Mouse (Mus musculus) neural tube, embryonic 12.5 days (tissue): ENCODE measurements around the gene Lrp11. TPM values are rescaled to one million over a fixed set of nuclear protein-coding genes. Genes with fewer than 3 reads are reported as not detected.

Experiments
- ATAC-seq: fragments of 200-750 bp; cut with Nextera tagmentation; 2 replicates; pipeline ENCODE4 v1.8.0; 2017; ENCODE audit warnings: low read depth, mild to moderate bottlenecking, moderate TSS enrichment, moderate library complexity; ENCODE audit not compliant: low FRiP score
- H3K27ac ChIP-seq: fragments of 300-500 bp; sonication (generic); 2 replicates; pipeline ENCODE4 v1.5.1; 2016
- H3K27me3 ChIP-seq: fragments of 300-500 bp; sonication (generic); replicated peaks from 2 replicates; pipeline ENCODE4 v1.6.1; 2016; ENCODE audit warnings: mild to moderate bottlenecking
- H3K36me3 ChIP-seq: fragments of 300-500 bp; sonication (generic); 2 replicates; pipeline ENCODE4 v1.6.1; 2016; ENCODE audit warnings: mild to moderate bottlenecking
- H3K4me1 ChIP-seq: fragments of 300-500 bp; sonication (generic); 2 replicates; pipeline ENCODE4 v1.6.1; 2016
- H3K4me2 ChIP-seq: fragments of 300-500 bp; sonication (generic); replicated peaks from 2 replicates; pipeline ENCODE4 v1.6.1; 2016; ENCODE audit warnings: mild to moderate bottlenecking
- H3K4me3 ChIP-seq: fragments of 300-500 bp; sonication (generic); 2 replicates; pipeline ENCODE4 v1.5.1; 2016
- H3K9ac ChIP-seq: fragments of 300-500 bp; sonication (generic); 2 replicates; pipeline ENCODE4 v1.6.1; 2016; ENCODE audit warnings: mild to moderate bottlenecking
- H3K9me3 ChIP-seq: fragments of 300-500 bp; sonication (generic); 2 replicates; pipeline ENCODE4 v1.6.1; 2016; ENCODE audit warnings: mild to moderate bottlenecking
- WGBS: fragments of 180-500 bp; shearing (Covaris S2); methylation state at CpG from one replicate; pipeline ENCODE4 v1.1.7; 2016; 5-methylcytosine and 5-hydroxymethylcytosine counted together
- polyA plus RNA-seq: library from polyadenylated mRNA; unstranded; fragments of >200 nt; fragmentation: Nextera tagmentation; extraction: Ambion mirVana; gene quantifications from 2 replicates; pipeline ENCODE4 v1.2.1, GENCODE M21; 2016

Gene Lrp11
- polyA plus RNA-seq, 1 experiment from 2014 or later, result 27.1 TPM

DNA sequence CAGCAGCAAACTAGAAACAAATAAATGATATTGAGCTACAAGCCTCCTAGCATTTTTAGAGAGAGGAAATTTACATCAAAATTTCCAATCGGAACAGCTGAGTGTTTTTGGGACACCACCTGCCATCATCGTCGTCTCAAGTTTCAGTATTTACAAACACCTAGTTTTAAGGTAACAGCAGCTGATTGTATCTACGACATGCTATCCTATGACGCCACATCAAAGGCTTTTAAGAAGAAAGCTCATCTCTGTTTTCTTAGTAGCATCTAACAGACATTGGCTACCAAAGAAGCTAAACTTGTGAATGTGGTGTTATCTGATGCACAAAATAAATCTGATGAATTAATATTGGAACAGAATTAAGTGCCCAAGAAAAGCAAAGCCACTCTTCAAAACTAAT, 40.7 kb downstream of the Lrp11 start:
- Histone ChIP-seq H3K9ac (no peak overlapping the region), H3K27ac (no peak overlapping the region), H3K27me3 (no peaks in the 10 kb centered on the region), H3K36me3 (peaks cover 34% of the 10 kb centered on the region), H3K4me2 (no peak overlapping the region), H3K4me3 (no peak overlapping the region), H3K4me1 (no peaks in the 10 kb centered on the region), H3K9me3 (no peaks in the 10 kb centered on the region)
- WGBS, result 92% methylated on average over 5 of the region's 5 CpGs
- no peak for ATAC-seq

DNA sequence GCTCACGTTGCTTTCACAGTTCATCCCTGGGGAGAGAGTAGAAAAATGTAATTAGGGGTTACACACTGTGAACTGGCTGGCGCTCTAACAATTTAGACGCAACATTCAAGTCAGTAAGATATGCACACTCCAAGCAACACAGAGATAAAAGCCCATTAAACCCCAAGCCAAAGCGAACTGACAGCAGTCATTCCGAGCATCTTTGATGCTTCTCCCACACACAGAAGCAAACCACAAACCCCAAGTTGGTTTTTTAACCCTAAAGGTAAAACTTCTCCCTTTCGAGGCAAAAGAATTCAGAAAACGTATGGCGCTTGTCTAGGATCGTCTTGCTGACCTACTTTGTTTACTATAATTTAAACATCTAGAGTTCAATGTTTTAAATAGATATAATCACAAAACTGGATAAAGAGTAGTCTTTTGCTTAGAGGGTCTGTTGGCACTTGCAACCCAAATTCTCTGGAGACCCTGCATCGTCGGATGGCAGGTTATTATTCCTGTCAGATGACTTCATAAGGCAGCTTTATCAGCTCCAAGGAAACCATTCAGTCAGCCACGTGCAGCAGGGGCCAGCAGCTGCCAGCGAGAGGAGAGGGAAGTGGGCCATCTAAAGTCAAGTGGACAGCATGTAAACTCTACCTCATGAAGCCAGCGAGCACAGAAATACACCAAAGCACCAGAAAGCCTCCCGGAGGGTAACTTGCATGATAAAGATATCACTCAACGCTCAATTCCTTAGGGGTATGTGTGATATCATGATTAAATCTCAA, 41.5 kb downstream of the Lrp11 start:
- H3K4me3 ChIP-seq, result no peak overlapping the region
- no peaks in the 10 kb centered on the region for H3K27me3 ChIP-seq
- H3K4me1 ChIP-seq, result no peaks in the 10 kb centered on the region
- 86% methylated on average over 16 of the region's 16 CpGs for WGBS
- peaks cover 34% of the 10 kb centered on the region for H3K36me3 ChIP-seq
- ATAC-seq, result no peak
- H3K9ac ChIP-seq, result no peak overlapping the region
- H3K9me3 ChIP-seq, result no peaks in the 10 kb centered on the region
- no peak overlapping the region for H3K27ac ChIP-seq
- no peak overlapping the region for H3K4me2 ChIP-seq

DNA sequence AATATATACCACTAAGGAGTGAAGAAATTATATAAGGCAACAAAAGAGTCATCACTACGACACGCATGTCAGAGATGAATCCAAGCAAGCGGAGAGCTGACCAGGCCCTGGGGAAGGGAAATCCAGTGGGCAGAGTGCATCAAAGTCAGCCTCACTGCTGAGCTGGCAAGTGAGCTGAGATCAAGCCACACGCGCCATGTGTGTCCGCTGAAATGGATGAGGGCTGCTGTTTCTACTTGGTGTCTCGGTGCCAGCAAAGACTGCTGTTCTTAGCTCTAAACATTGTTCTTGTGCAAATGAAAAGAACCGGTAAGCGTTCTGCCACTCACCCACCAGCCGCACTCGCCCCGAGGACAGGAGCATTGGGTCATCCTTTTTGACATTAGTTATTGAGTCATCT, 50.8 kb downstream of the Lrp11 start:
- Histone ChIP-seq H3K36me3 (peaks cover 58% of the 10 kb centered on the region), H3K9me3 (no peaks in the 10 kb centered on the region), H3K4me2 (no peak overlapping the region), H3K9ac (no peak overlapping the region), H3K27ac (no peak overlapping the region), H3K4me1 (no peaks in the 10 kb centered on the region), H3K4me3 (no peak overlapping the region), H3K27me3 (no peaks in the 10 kb centered on the region)
- WGBS, result 96% methylated on average over 12 of the region's 12 CpGs
- ATAC-seq, result no peak

DNA sequence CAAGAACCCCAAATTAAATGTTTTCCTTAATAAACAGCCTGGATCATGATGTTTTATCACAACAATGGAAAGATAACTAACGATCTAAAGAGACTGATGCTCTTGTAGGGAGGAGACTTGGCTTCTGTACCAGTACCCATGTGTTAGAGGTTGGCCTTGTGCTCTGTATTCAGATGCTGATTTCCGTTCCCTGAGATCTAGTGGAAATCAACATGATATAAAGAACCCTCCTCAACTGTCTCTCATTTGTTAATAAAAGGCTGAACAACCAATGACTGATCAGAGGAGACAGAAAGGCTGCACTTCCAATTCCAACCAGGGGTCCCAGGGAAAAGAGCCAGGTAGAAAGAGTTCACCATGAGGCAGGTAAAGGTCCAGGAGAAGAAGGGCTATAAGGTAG, 56.3 kb downstream of the Lrp11 start:
- H3K27ac ChIP-seq, result no peak overlapping the region
- H3K4me1 ChIP-seq, result no peaks in the 10 kb centered on the region
- H3K4me3 ChIP-seq, result no peak overlapping the region
- 92% methylated on average over 2 of the region's 2 CpGs for WGBS
- no peak for ATAC-seq
- H3K9ac ChIP-seq, result no peak overlapping the region
- no peaks in the 10 kb centered on the region for H3K27me3 ChIP-seq
- peaks cover 49% of the 10 kb centered on the region for H3K36me3 ChIP-seq
- no peak overlapping the region for H3K4me2 ChIP-seq
- H3K9me3 ChIP-seq, result no peaks in the 10 kb centered on the region

DNA sequence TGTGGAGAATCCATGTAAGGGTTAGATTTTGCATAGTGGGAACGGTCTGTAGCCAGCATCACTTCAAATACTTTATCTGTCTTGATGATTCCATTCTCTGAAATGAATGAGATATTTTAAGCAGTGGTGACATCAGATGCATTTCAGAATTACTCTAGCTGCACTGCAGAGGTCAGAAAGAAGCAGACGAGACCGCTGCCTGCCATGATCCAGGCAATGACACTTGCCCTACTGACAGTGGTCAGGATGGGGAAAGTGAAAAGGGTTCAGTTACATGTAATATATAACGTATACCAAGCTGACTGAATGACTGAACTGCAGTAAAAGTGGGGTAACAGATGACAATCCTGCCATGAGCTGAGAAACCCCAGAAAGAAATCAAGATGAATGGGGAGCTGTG, 59.5 kb downstream of the Lrp11 start:
- Histone ChIP-seq H3K27me3 (no peaks in the 10 kb centered on the region), H3K4me1 (no peaks in the 10 kb centered on the region), H3K9ac (no peak overlapping the region), H3K4me2 (no peak overlapping the region), H3K36me3 (peaks cover 35% of the 10 kb centered on the region), H3K27ac (no peak overlapping the region), H3K9me3 (no peaks in the 10 kb centered on the region), H3K4me3 (no peak overlapping the region)
- ATAC-seq, result no peak
- 94% methylated on average over 4 of the region's 4 CpGs for WGBS

DNA sequence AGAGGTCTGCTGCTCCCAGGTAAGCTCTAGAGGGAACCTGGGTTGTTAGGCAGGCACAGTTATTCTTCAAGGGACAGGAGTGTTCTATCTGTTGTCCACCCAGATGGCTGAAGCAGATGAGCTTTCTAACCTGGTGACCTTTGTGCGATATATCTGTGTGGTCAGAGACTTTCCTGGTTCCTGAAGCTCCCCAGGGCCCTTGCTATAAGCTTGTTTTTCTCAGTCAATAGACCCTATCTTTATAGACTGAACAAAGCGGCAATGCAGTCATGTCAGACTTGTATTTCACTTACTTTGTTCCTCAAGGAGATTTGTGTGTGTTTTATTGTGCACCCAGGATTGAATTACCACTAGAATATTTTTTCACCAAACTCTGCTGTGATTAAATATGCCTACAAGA, 61.5 kb downstream of the Lrp11 start:
- H3K4me3 ChIP-seq, result no peak overlapping the region
- WGBS, result 89% methylated on average over 2 of the region's 2 CpGs
- ATAC-seq, result no peak
- no peak overlapping the region for H3K9ac ChIP-seq
- no peaks in the 10 kb centered on the region for H3K9me3 ChIP-seq
- H3K4me1 ChIP-seq, result no peaks in the 10 kb centered on the region
- H3K27me3 ChIP-seq, result no peaks in the 10 kb centered on the region
- H3K36me3 ChIP-seq, result peaks cover 23% of the 10 kb centered on the region
- H3K27ac ChIP-seq, result no peak overlapping the region
- H3K4me2 ChIP-seq, result no peak overlapping the region

DNA sequence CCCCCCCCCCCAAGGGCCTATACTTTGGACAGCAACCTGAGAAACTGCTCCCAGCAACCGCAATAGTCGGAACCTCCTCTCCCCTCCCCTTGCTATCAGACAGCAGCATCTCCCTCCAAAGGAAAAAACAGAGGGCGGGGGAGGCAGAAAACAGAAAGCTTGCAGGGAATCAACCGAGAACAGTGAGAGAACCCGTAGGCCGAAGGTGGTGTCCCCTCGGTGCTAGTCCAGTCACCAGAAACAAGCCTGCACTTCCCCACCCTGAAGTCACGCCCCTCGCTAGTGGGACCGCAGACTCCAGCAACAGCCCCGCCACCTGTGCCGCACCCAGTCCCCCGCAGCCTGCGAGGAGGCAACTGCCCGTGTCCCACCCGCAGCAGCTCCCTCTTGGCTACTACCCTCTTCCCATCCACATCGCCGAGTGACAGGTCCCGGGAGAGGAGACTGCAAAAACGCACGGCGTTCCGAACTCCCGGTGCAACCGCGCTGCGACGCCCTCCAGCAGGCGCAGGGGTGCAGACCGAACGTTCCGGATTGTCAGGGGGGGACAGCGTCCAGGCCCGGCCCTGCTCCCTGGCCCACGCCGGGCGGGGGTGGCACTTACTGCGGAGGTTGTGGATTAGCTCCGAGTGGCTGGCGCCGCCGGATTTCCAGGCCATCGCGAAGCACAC, 73.0 kb downstream of the Lrp11 start:
- Histone ChIP-seq H3K27me3 (no peaks in the 10 kb centered on the region), H3K36me3 (no peaks in the 10 kb centered on the region), H3K4me1 (no peaks in the 10 kb centered on the region), H3K9me3 (no peaks in the 10 kb centered on the region), H3K27ac (peak overlapping the region; percentile 81), H3K9ac (peak overlapping the region; percentile 86), H3K4me3 (peak overlapping the region; percentile 92), H3K4me2 (peak overlapping the region; percentile 88)
- under 1% methylated on average over 44 of the region's 44 CpGs for WGBS
- peak; percentile 75 for ATAC-seq

DNA sequence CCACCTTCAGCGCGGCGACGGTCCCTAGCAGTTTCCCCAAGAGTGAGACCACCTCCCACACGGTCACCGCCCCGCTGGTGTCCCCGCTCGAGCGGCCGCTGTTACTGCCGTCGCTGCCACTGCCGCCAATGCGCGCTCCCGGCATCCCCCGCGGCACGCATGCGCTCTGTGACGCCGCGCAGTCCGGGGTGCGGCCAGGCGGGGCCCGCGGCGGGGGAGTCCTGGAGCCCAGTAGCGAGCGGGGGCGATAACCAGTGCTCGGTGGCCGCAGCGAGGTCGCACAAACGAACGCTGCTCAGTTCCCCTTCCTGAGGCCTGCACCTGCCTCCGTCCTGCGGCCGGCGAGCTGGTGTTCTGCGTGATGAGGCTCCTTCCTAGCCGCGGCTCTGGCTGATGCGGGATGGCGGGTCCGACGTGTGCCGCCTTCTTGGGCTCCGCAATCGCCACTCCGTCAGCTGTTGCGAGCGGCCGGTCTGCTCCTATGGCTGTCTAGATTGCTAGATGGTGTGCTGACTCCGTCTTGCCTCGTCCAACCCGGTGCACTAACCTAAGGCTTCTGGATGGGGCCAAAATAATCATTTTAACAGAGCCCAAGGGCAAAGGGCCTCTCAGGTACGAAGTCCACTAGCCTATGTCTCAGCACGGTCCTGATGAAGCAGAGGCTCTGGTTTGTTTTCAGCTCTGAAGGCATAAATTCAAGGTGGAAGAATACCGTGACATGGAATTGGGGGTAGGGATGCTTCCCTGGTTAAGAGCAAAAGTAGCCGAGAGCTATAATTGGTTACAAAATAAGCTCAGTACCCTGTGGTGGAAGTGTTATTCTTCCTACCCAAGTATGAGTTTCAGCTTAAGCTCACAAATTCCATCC, 73.8 kb downstream of the Lrp11 start:
- no peaks in the 10 kb centered on the region for H3K27me3 ChIP-seq
- WGBS, result 1% methylated on average over 64 of the region's 64 CpGs
- H3K9me3 ChIP-seq, result no peaks in the 10 kb centered on the region
- H3K4me3 ChIP-seq, result peak overlapping the region; percentile 92
- peak overlapping the region; percentile 88 for H3K4me2 ChIP-seq
- H3K4me1 ChIP-seq, result peaks cover 7% of the 10 kb centered on the region
- no peaks in the 10 kb centered on the region for H3K36me3 ChIP-seq
- peak overlapping the region; percentile 86 for H3K9ac ChIP-seq
- ATAC-seq, result peak; percentile 93
- H3K27ac ChIP-seq, result peak overlapping the region; percentile 81

DNA sequence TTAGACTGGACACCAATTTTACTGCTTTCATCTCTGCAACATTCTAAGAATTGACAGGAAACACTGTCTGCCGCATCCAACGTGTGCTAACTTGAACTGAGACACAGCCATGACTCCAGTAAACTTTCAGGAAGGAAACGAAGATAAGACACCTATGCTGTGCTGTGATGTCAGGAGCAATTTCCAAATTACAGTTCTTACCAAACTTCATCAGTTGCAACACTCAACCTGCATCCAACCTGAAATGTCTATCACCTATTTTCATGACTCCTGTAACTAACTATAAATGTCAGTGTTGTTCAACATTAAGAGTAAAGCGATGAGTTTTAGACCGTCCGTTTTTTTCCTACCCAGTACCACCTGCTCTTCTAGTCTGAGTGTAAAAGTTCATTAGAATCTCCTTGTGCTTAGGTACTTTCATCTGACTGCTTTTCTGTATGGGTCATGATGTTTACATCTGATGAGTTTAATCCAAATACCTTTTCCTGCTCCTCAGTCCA, 74.5 kb downstream of the Lrp11 start:
- Histone ChIP-seq H3K27ac (no peak overlapping the region), H3K36me3 (no peaks in the 10 kb centered on the region), H3K4me2 (peak overlapping the region; percentile 88), H3K4me1 (peaks cover 10% of the 10 kb centered on the region), H3K9ac (peak overlapping the region; percentile 86), H3K27me3 (no peaks in the 10 kb centered on the region), H3K4me3 (peak overlapping the region; percentile 92), H3K9me3 (no peaks in the 10 kb centered on the region)
- WGBS, result 72% methylated on average over 6 of the region's 6 CpGs
- no peak for ATAC-seq

DNA sequence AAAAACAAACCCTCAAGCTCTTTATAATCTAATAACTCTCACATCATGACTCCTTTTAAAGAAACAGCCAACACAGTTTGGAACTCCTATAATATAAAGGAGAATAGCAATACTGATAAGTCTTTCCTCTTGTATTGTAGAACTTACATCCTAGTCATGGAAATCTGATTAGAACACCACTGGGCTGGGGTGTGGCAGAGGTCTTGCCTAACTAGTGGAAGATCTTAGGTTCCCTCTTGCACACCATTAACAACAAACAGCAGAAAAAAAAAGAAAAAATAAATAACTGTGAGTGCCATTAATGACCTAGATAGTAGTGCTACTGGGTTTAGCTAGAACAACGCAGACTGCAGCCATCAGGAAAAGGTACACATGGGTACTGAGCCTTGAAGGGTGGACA, 75.3 kb downstream of the Lrp11 start:
- H3K4me2 ChIP-seq, result no peak overlapping the region
- no peak overlapping the region for H3K9ac ChIP-seq
- peaks cover 5% of the 10 kb centered on the region for H3K36me3 ChIP-seq
- no peaks in the 10 kb centered on the region for H3K27me3 ChIP-seq
- 96% methylated on average over 1 of the region's 1 CpGs for WGBS
- no peak overlapping the region for H3K4me3 ChIP-seq
- H3K4me1 ChIP-seq, result peaks cover 10% of the 10 kb centered on the region
- H3K9me3 ChIP-seq, result no peaks in the 10 kb centered on the region
- no peak for ATAC-seq
- no peak overlapping the region for H3K27ac ChIP-seq

DNA sequence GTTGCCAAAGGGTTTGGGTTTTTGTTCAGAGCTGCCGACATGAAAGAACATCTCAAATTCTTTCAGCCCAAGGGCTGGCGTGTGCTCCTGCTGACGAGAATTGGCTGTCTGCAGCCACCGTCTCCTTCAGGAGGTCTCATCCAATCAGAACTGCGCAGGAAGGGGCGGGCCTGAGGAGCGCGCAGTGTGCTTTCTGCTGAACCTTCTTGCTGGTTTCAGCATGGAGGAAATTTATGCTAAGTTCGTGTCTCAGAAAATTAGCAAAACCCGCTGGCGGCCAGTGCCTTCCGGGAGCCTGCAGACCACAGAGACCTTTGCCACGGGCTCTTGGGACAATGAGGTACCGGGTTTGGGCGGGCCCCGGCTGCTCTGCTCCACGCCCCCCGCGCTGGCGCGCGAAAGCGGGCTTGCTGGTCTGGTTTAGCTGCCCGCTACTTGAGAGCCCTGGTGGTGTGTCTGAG, 77.8 kb downstream of the Lrp11 start, which contains the start of gene Nup43:
Gene Nup43 (plus strand): TSS at position 162 of the 461 bp plus-strand sequence.
- Histone ChIP-seq H3K27ac (no peak within 1 kb of the TSS), H3K9me3 (no peaks in the 10 kb centered on the region), H3K4me2 (peak within 1 kb of the TSS; percentile 84), H3K4me1 (peaks cover 10% of the 10 kb centered on the region), H3K4me3 (peak within 1 kb of the TSS; percentile 84), H3K27me3 (no peaks in the 10 kb centered on the region), H3K9ac (peak within 1 kb of the TSS; percentile 83), H3K36me3 (peaks cover 24% of the 10 kb centered on the region)
- WGBS, result under 1% methylated on average over 24 of the region's 24 CpGs
- ATAC-seq, result peak; percentile 78

DNA sequence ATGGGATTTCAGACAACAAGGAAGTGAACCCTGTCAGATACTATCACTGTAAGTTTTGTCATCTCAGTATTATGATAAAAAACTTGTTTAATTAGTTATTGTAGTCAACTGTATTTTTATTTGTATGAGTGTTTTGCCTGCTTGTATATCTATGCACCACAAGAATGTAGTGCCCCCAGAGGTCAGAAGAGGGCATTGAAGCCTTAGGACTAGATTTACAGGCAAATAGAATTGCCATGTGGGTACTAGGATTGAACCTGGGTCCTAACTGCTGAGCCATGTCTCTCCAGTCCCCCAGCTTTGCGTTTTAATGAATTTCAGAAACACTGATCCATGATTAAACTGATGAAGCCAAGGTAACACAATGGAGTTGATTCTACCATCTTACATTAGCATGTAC, 84.1 kb downstream of the Lrp11 start:
- H3K36me3 ChIP-seq, result peaks cover 64% of the 10 kb centered on the region
- no peak overlapping the region for H3K27ac ChIP-seq
- no peak overlapping the region for H3K4me3 ChIP-seq
- ATAC-seq, result no peak
- H3K9me3 ChIP-seq, result no peaks in the 10 kb centered on the region
- no peak overlapping the region for H3K9ac ChIP-seq
- H3K4me2 ChIP-seq, result no peak overlapping the region
- 73% methylated on average over 1 of the region's 1 CpGs for WGBS
- H3K4me1 ChIP-seq, result peaks cover under 1% of the 10 kb centered on the region; the same call in 1 of the 2 replicates
- H3K27me3 ChIP-seq, result no peaks in the 10 kb centered on the region
